Mouse (Mus musculus): Measurements from ENCODE around the gene Cacnb3.

Gene Cacnb3

DNA sequence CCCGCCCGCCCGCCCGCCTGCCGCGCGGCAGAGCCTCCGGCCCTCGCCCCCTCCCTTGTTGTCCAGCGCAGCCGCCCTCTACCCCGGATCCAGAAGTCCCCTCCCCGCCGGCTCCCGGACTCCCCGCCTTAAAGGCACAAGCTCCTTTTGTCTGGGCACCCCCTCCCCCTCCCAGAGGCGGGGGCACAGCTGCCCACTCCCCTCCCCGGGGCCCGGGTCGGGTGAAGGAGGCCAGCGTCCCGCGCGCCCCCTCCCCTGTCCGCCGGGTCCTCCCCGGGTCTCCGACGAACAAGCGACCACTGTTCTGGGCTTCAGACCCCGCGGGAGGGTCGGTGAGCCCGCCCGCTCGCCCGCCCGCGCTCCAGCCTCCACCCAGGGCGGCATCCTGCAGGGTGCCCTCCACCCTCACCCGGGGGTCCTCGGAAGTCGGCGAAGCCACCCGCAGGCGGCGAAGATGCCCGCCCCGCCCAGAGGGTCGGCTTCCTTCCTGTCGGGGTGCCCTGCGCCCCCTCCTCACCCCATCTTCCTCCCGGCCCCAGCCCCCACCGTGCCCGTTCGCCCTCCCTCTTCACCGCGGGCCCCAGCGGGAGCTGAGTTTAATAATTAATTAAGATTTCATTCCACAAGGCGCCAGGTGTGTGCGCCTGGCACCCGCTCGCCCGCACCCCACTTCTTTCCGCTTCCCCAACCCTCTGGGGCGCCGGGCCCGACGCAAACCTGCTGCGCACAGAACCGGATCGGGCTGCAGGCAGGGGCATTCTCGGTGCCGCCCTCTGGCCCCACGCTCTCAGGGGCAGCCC is 21.1 kb upstream of the Cacnb3 start, which contains the start of gene Adcy6:
Adcy6 (minus strand) TSS at position 746 of the 800 bp plus-strand sequence.
- DNase-seq (ENCODE audit: low spot score in 2 of 2): peak; percentile 67 to 74

- no peak for DNase-seq (ENCODE audit: low spot score in 2 of 2)
These were observed 20.5 kb upstream of the Cacnb3 start for GRCm38 (mm10) chr15:98610131-98610633.

GRCm38 (mm10) chr15:98612229-98612628 is 18.4 kb upstream of the Cacnb3 start:
- no peak for DNase-seq (ENCODE audit: low spot score in 2 of 2)

DNA sequence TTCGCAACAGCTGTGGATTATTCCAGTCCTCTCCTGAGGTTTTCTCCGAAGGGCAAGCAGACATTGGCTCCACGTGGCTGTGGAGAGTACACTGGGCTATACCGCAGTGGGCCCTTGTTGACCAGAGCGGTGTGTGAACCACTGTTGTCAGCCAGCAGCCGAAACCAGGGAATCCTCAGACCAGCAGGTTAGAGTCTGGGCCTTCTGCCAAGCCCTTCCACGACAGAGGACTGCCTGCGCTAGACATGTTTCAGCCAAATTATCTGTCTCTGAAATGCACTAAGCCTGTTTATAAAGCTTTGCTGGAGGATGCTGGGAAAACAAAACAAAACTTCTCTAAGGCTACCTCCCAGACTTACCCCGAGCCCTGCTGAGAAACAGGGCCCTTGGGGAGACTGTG is 16.1 kb upstream of the Cacnb3 start:
- DNase-seq (ENCODE audit: low spot score in 2 of 2): no peak

DNA sequence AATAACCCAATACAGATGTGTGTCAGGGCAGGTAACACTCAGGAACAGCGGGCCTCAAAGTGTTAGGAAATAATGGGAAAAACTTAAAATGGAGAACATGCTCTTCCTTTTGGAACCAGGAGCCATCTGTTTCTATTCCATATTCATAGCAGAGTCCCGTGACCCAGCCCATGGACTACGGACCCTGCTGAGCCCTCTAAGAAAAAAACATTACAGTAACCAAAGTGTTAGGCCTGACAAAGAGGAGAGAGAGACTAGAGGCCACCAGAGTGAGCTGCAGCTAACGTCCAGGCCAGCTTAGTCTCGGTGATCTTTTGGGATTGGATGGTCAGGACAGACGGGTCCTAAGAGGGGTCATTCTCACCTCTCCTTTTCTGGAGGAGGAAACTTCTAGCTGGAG is 15.7 kb upstream of the Cacnb3 start:
- no peak for DNase-seq (ENCODE audit: low spot score in 2 of 2)

GRCm38 (mm10) chr15:98615751-98616150 is 14.9 kb upstream of the Cacnb3 start:
- DNase-seq (ENCODE audit: low spot score in 2 of 2): no peak

DNA sequence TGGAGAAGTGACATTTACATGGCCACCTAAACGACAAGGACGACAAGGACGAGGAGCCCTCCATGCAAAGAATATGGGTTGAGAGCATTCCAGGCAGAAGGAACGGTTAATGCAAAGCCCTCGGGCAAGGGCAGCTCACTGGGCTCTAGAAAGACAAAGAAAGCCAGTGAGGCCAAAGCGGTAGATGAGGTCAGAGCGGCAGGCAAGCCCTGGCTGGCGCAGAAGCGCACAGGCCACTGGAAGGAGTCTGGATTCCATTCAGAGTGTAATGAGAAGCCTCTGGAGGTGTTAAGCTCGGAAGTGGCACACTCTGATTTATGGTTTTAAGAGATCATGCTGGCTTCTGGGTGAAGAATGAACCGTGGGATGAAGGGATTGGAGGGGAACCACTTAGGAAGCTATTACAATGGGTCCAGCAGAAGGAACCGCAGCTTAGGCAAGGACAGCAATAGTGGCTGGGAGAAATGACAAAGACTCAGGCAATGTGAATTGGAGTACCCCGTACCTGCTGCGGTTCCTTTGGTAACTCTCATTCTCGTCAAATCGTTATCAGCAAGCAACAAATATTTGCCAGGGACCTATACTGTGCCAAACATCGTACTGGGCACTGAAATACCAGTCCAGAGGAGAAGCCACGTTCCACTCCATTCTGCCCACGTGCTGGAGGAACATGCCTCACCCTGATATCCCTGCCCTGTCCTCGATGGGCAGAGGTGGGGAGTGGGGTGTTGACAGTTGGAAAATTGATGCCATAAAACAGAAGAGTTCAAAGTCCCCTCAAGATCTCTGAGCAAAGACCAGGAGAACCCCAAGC is 14.1 kb upstream of the Cacnb3 start:
- DNase-seq (ENCODE audit: low spot score in 2 of 2): no peak

- DNase-seq (ENCODE audit: low spot score in 2 of 2): peak in 1 of 2 experiments; percentile 81
These were observed 13.5 kb upstream of the Cacnb3 start for GRCm38 (mm10) chr15:98617176-98617537.

DNA sequence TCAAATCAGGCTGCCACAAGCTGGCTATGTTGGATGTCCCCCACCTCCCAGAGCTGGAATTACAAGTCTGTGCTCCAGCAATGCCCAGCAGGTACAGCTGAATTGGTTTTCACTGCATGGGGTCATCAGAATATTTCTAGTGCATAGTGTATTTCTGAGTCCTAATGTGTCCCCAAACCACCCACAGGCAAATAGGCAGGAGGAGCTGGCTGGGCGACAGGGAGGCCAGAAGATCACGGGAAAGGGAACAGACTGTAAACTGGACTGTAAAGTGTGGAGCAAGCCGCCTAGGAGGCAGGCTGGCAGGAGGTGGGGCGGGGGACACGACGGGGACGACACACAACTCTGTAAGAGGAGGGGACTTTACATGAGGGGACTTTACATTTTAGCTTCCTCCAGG is 8.4 kb upstream of the Cacnb3 start:
- no peak for DNase-seq (ENCODE audit: low spot score in 2 of 2)

DNA sequence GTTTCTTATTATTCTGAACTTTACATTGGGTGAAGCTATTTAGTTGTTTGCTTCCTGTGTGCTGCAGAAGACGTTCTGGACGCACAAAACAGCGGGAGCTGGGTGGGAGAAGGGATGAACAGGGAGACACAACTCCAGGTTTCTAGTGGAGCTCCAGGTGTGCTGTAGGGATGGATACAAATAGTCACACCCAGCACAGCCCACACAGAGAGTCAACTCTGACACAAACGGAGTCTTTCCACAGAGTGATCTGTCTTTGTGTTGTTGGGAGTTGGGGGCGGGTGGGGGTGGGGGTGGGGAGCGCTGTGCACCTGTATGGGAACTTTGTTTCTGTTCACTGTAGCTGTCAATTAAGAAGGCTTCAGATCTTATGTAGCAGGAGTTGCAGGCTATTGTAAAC is 7.9 kb upstream of the Cacnb3 start:
- no peak for DNase-seq (ENCODE audit: low spot score in 2 of 2)

DNA sequence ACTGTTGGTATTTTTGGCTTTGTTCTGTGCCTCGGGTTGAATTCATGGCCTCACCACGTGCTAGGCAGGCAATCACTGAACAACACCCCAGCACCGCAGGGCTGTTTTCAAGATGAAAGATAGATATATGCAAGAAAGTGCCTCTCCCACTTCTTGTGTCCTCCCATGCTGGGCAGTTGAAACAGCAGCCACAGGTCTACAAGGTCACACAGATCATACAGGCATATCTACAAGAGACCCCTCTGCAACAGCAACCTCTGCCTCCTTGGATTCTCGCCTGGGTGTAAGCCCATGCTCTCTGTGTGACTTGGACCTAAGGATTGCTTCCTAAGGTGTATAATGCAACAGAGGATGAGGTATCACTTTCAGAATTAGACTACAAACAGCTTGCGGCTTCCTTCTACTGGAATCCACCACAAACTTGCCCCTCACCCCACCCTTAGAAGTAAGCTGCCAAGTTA is 7.2 kb upstream of the Cacnb3 start:
- DNase-seq (ENCODE audit: low spot score in 2 of 2): no peak

GRCm38 (mm10) chr15:98626078-98626477 is 4.6 kb upstream of the Cacnb3 start:
- DNase-seq (ENCODE audit: low spot score in 2 of 2): no peak

DNA sequence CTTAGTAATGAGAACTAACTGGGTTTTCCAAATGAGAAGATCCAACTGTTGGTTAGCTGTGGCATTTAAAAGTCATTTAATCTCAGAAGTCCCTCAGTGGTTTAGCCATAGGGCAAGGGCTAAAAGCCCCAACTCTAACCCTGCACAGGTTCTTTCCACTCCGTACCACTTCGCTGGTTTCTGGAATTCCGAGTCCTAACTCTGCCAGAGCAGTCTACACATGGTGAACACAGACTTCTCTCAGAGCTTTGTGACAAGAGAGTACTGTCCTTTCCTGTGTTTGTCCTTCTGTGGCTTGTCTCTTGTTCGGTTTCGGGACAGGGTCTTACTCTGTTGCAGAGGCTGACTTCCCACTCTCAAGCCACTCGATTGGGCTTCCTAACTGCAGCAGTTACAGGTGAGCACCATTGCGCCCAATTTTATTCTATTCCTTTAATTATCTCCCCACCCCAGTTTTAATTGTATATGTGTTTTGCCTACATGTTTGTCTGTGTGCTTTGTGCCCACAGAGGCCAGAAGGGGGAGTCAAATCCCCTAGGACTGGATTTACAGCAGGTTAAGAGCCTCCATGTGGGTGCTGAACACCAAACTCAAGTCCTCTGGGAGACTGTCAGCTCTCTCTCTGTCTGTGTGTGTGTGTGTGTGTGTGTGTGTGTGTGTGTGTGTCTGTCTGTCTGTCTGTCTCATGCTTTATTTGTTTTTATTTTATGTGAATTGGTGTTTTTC is 4.0 kb upstream of the Cacnb3 start:
- DNase-seq (ENCODE audit: low spot score in 2 of 2): no peak

GRCm38 (mm10) chr15:98628589-98629254 is 1.9 kb upstream of the Cacnb3 start:
- DNase-seq (ENCODE audit: low spot score in 2 of 2): no peak

DNA sequence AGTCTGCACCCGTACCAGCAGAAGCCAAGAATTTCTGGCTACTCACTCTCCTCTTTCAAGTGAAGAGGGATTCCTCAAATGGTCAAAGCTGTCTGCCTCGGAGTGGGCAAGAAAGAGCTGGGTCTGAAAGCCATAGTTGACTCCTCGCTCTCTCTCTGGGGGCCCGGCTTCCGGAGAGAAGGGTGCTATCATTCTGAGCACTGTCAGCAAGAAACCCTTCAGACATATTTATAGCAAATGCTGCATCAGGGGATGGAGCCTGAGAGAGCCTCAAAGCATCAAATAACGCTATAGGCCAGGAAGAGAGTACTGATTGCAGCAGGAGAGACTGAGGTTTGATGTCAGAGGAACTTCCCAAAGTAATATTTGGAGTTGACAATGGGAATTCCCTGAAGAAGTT is 1.2 kb upstream of the Cacnb3 start:
- DNase-seq (ENCODE audit: low spot score in 2 of 2): no peak

DNA sequence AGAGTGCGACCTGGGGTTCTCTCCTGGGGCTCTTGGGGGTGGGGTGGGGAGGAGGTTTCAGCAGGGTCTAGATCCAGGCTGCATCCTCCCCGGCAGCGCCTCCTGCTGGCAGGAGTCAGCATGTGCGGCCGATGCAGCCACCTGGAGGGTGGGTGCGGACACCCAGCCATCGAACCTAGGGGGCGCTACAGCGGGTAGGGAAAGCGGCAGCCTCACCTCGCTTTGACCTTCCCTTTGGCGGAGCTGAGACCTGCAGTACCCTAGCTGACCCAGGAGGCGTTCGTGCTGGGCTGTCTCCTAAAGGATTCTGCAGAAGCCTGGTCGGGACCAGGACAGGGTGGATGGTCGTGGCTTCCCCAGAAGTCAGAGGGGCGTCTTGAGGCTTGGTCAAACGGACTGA is 853 bp downstream of the Cacnb3 start:
- DNase-seq (ENCODE audit: low spot score in 2 of 2): no peak

GRCm38 (mm10) chr15:98632107-98632744 is 1.6 kb downstream of the Cacnb3 start:
- DNase-seq (ENCODE audit: low spot score in 2 of 2): peak in 1 of 2 experiments; percentile 60

DNA sequence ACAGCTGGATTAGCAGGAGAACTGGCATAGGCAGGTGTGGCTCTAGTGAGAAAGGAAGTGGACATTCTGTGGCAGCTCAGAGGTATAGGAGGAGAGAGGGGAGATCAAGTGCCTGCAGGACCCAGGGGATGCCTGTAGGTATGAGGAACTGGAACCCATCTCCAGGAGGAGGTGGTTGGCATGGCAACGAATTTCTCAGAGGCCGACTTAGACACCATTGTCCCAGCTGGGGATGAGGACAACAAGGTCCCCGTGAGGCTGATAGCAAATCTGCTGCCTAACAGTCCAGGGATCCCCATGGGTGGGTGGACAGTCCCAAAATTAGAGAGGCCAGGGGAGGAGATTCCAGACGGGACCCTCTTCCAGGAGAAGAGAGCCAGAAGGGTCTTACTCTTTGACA is 2.3 kb downstream of the Cacnb3 start:
- no peak for DNase-seq (ENCODE audit: low spot score in 2 of 2)

- DNase-seq (ENCODE audit: low spot score in 2 of 2): no peak
These were observed 3.3 kb downstream of the Cacnb3 start for GRCm38 (mm10) chr15:98633822-98634470.

DNA sequence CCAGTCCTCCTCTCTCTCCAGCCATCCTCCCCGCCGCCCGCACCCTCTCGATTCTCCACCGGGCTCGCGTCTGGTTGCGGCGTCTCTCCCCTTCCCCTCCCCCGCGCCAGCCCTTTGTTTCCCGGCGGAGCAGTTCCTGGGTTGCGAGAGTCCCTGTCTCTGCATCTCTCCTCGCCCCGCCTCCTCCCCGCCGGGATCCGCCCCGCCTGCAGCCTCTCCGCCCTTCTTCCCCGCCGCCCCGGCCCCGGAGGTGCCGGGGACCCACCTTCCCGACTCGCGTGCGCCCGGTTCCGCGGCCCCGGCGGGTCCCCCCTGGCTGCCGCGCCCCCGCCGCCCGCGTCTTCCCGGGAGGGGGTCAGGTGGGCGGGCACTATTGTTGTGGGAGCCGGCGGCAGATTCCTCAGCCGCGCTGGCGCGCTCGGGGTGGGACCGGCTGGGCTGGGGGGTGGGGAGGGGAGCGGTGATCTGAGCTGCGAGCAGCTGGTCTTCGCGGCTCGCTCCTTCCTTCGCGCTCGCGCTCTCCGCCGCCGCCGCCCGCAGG is 4.0 kb downstream of the Cacnb3 start:
- peak; percentile 74 to 76 for DNase-seq (ENCODE audit: low spot score in 2 of 2)

Measured in frontal cortex, postnatal 14 days (tissue).